Mouse (Mus musculus) cerebellum, postnatal 36 days (tissue): ENCODE data around the gene Rasal3.

ENCODE experiments used
- DNase-seq, 2 experiments: peaks; one replicate each; pipeline ENCODE4 v3.0.0; 2021 to 2022; ENCODE audit warnings: mixed read lengths in 2 of 2

Gene Rasal3

GRCm38 (mm10) chr17:32388370-32389100 lies 14.8 kb downstream of the Rasal3 start:
- DNase-seq: peak in 1 of 2 experiments; percentile 56

- DNase-seq: no peak
These were observed 15.4 kb downstream of the Rasal3 start for GRCm38 (mm10) chr17:32387986-32388369.

- DNase-seq: no peak
These were observed 16.5 kb downstream of the Rasal3 start for GRCm38 (mm10) chr17:32386659-32387432.

- no peak for DNase-seq
These were observed 19.7 kb downstream of the Rasal3 start for GRCm38 (mm10) chr17:32383661-32384060.

GRCm38 (mm10) chr17:32382576-32382975 lies 20.8 kb downstream of the Rasal3 start:
- peak; percentile 61 to 67 for DNase-seq

GRCm38 (mm10) chr17:32378786-32379185 lies 24.6 kb downstream of the Rasal3 start:
- DNase-seq: no peak

- DNase-seq: no peak
These were observed 26.2 kb downstream of the Rasal3 start for GRCm38 (mm10) chr17:32377137-32377536.

GRCm38 (mm10) chr17:32376475-32376874 lies 26.9 kb downstream of the Rasal3 start:
- no peak for DNase-seq

- no peak for DNase-seq
These were observed 34.3 kb downstream of the Rasal3 start for GRCm38 (mm10) chr17:32368991-32369578.

GRCm38 (mm10) chr17:32367706-32368105 lies 35.7 kb downstream of the Rasal3 start:
- DNase-seq: no peak

- no peak for DNase-seq
These were observed 38.1 kb downstream of the Rasal3 start for GRCm38 (mm10) chr17:32365296-32365695.

GRCm38 (mm10) chr17:32364850-32365249 lies 38.5 kb downstream of the Rasal3 start:
- DNase-seq: no peak

GRCm38 (mm10) chr17:32364331-32364730 lies 39.1 kb downstream of the Rasal3 start:
- DNase-seq: peak; percentile 84 to 90

GRCm38 (mm10) chr17:32363821-32364301 lies 39.5 kb downstream of the Rasal3 start:
- DNase-seq: peak in 1 of 2 experiments; percentile 23

GRCm38 (mm10) chr17:32362686-32363085 lies 40.7 kb downstream of the Rasal3 start:
- no peak for DNase-seq

- no peak for DNase-seq
These were observed 43.5 kb downstream of the Rasal3 start for GRCm38 (mm10) chr17:32359928-32360327.

- no peak for DNase-seq
These were observed 44.4 kb downstream of the Rasal3 start for GRCm38 (mm10) chr17:32358943-32359340.

GRCm38 (mm10) chr17:32358192-32358942 lies 45.0 kb downstream of the Rasal3 start:
- no peak for DNase-seq

- DNase-seq: no peak
These were observed 46.3 kb downstream of the Rasal3 start for GRCm38 (mm10) chr17:32356766-32357760.

GRCm38 (mm10) chr17:32356281-32356680 lies 47.1 kb downstream of the Rasal3 start:
- no peak for DNase-seq

- DNase-seq: no peak
These were observed 48.4 kb downstream of the Rasal3 start for GRCm38 (mm10) chr17:32355031-32355430.
